Mouse (Mus musculus) G1E (cell line): ENCODE results near the gene Hs6st1.

Experiments
- CTCF ChIP-seq: IDR thresholded peaks from 2 replicates; pipeline ENCODE4 v1.5.1; 2012; ENCODE audit warnings: low read depth, low read length, inconsistent platforms, mixed read lengths
- GATA1 ChIP-seq: IDR thresholded peaks from 2 replicates; pipeline ENCODE4 v1.6.1; 2012; ENCODE audit warnings: borderline replicate concordance, low read length, inconsistent platforms, mixed read lengths
- GATA2 ChIP-seq: IDR thresholded peaks from 2 replicates; pipeline ENCODE4 v1.6.1; 2012; ENCODE audit warnings: low read depth, low read length, inconsistent platforms, borderline replicate concordance
- POLR2AphosphoS5 ChIP-seq: IDR thresholded peaks from 2 replicates; pipeline ENCODE4 v1.6.1; 2012; ENCODE audit warnings: low read depth, low read length, inconsistent platforms; ENCODE audit not compliant: insufficient replicate concordance
- TAL1 ChIP-seq: conservative IDR thresholded peaks from 2 replicates; pipeline ENCODE4 v1.6.1; 2012; ENCODE audit warnings: low read depth, low read length, inconsistent platforms, mixed read lengths

- no peak for TF ChIP-seq CTCF
- no peak for TF ChIP-seq GATA1
- no peak for TF ChIP-seq POLR2AphosphoS5
- TF ChIP-seq GATA2, result no peak
- no peak for TF ChIP-seq TAL1
These were observed 426 bp downstream of the Hs6st1 start for GRCm38 (mm10) chr1:36068531-36069120.
